Mouse (Mus musculus): ENCODE measurements around the gene Arl3. TPM values are rescaled to one million over a fixed set of nuclear protein-coding genes. Genes with fewer than 3 reads are reported as not detected.
A peak's percentile ranks its signal among the peaks of the same experiment; 100 is the strongest.

The Arl3 gene
- polyA plus RNA-seq, 1 experiment: 180 TPM

DNA sequence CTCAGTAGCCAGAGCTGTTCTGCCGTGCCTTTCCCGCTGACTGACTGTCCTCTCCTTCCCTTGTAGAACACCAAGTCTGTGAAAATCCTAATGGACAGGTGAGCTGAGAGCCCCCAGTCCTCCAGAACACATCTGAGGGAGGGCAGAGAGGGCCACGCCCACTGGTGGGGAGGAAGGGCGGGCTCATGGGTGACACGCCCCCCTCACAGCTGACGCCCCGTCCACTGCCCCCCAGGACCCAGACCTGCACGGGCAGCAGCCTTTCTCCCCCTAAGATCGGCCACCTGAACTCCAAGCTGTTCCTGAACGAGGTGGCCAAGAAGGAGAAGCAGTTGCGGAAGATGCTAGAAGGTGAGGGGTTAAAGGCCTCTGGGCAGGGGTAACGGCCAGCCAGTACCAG lies 58.6 kb downstream of the Arl3 start:
- no peak for TF ChIP-seq POLR2A (IDR thresholded peaks at IDR 0.05; ENCODE audit: borderline replicate concordance, extremely low read depth, insufficient read depth, insufficient read length, poor library complexity, severe bottlenecking)
- TF ChIP-seq CTCF (IDR thresholded peaks at IDR 0.05; ENCODE audit: borderline replicate concordance, extremely low read depth, insufficient read depth, insufficient read length): no peak
- no peak for DNase-seq (ENCODE audit: low read depth)

GRCm38 (mm10) chr19:46511263-46511662 lies 61.7 kb downstream of the Arl3 start:
- no peak for DNase-seq (ENCODE audit: low read depth)

GRCm38 (mm10) chr19:46510824-46511223 lies 62.2 kb downstream of the Arl3 start:
- peak; percentile 33 for DNase-seq (ENCODE audit: low read depth)
- TF ChIP-seq CTCF (IDR thresholded peaks at IDR 0.05; ENCODE audit: borderline replicate concordance, extremely low read depth, insufficient read depth, insufficient read length) (peak; percentile 56; the same call in 1 of the 2 replicates), POLR2A (IDR thresholded peaks at IDR 0.05; ENCODE audit: borderline replicate concordance, extremely low read depth, insufficient read depth, insufficient read length, poor library complexity, severe bottlenecking) (no peak)

More at GRCm38 (mm10) chr19:46511263-46511662, 61.7 kb downstream of the Arl3 start:
- TF ChIP-seq POLR2A (IDR thresholded peaks at IDR 0.05; ENCODE audit: borderline replicate concordance, extremely low read depth, insufficient read depth, insufficient read length, poor library complexity, severe bottlenecking) (no peak), CTCF (IDR thresholded peaks at IDR 0.05; ENCODE audit: borderline replicate concordance, extremely low read depth, insufficient read depth, insufficient read length) (no peak)

DNA sequence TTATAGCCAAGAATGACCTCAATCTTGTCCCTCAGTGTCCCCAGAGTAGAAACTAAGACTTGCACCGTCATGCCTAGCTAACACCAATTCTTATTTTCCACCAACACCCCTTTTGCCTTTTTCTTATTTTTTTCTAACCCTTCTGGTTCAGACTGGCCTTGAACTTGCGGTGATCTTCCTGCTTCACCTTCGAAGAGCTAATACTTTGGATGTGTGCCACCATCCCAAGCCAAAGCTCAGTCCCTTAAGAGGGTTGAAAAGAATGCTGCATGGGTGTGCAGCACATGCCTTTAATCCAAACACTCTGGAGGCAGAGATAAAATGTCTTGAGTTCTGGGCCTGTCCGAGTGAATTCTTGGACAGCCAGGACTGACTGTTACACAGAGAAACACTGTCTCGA lies 62.6 kb downstream of the Arl3 start:
- DNase-seq (ENCODE audit: low read depth): no peak
- no peak for TF ChIP-seq CTCF (IDR thresholded peaks at IDR 0.05; ENCODE audit: borderline replicate concordance, extremely low read depth, insufficient read depth, insufficient read length)
- no peak for TF ChIP-seq POLR2A (IDR thresholded peaks at IDR 0.05; ENCODE audit: borderline replicate concordance, extremely low read depth, insufficient read depth, insufficient read length, poor library complexity, severe bottlenecking)

DNA sequence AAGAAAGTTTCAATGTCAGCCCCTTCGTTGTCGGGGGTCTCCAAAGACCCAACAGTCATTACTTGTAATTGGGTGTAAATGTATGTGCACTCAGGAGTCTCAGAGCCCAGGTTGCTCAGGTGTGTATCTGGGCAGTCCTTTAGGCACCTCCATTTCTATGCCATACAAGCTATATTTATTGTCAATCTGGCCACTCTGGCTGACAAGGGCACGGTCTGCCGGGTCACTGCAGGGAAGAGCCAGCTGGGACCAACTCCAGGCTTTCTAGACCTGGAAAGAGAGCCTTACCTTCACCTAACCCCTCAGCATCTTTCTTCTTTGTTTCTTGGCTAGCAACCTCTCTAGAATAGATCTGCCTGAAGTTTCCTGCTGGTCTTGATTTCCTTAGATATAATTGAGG lies 63.3 kb downstream of the Arl3 start:
- no peak for TF ChIP-seq CTCF (IDR thresholded peaks at IDR 0.05; ENCODE audit: borderline replicate concordance, extremely low read depth, insufficient read depth, insufficient read length)
- no peak for TF ChIP-seq POLR2A (IDR thresholded peaks at IDR 0.05; ENCODE audit: borderline replicate concordance, extremely low read depth, insufficient read depth, insufficient read length, poor library complexity, severe bottlenecking)
- no peak for DNase-seq (ENCODE audit: low read depth)

DNA sequence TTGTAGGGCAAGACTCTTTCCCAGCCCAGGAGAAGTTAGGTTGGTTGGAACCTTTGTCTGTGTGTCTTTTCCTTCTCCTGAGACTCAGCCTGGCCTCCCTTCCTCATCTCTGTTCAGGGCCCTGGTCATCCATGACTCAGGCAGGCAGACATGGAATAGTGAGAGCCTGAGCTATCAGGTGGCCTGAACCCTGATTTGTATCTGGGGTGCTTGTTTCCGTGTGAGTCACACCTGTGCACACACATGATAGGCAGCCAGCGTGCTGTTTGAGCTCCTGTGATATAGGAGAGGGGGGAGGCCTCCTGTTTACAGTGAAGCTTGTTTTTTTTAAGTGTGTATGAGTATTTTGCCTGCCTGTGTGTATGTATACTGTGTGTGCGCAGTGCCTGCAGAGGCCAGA lies 63.8 kb downstream of the Arl3 start:
- TF ChIP-seq CTCF (IDR thresholded peaks at IDR 0.05; ENCODE audit: borderline replicate concordance, extremely low read depth, insufficient read depth, insufficient read length) (no peak), POLR2A (IDR thresholded peaks at IDR 0.05; ENCODE audit: borderline replicate concordance, extremely low read depth, insufficient read depth, insufficient read length, poor library complexity, severe bottlenecking) (no peak)
- DNase-seq (ENCODE audit: low read depth): no peak

- no peak for DNase-seq (ENCODE audit: low read depth)
- TF ChIP-seq CTCF (IDR thresholded peaks at IDR 0.05; ENCODE audit: borderline replicate concordance, extremely low read depth, insufficient read depth, insufficient read length) (no peak), POLR2A (IDR thresholded peaks at IDR 0.05; ENCODE audit: borderline replicate concordance, extremely low read depth, insufficient read depth, insufficient read length, poor library complexity, severe bottlenecking) (no peak)
These were observed 64.3 kb downstream of the Arl3 start for GRCm38 (mm10) chr19:46508738-46509137.

DNA sequence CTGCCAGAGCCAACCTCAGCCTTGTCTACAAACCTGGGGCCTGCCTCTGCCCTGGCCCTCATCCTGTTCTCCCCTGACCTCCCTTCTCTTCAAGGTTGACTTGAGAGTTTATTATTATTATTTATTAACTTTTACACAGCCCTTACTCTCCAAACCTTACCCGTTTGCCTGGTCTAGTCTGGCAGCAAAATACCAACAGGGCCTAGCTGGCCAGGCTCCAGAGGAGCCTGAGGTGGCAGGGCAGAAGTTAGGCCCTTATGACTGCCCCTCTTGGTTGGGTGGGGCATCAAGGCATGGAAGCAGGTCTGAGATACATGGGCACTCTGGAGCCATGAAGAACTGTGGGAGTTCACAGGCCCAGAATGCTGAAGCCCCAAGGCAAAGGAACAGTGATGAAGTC lies 65.2 kb downstream of the Arl3 start:
- DNase-seq (ENCODE audit: low read depth): no peak
- TF ChIP-seq CTCF (IDR thresholded peaks at IDR 0.05; ENCODE audit: borderline replicate concordance, extremely low read depth, insufficient read depth, insufficient read length) (no peak), POLR2A (IDR thresholded peaks at IDR 0.05; ENCODE audit: borderline replicate concordance, extremely low read depth, insufficient read depth, insufficient read length, poor library complexity, severe bottlenecking) (no peak)

DNA sequence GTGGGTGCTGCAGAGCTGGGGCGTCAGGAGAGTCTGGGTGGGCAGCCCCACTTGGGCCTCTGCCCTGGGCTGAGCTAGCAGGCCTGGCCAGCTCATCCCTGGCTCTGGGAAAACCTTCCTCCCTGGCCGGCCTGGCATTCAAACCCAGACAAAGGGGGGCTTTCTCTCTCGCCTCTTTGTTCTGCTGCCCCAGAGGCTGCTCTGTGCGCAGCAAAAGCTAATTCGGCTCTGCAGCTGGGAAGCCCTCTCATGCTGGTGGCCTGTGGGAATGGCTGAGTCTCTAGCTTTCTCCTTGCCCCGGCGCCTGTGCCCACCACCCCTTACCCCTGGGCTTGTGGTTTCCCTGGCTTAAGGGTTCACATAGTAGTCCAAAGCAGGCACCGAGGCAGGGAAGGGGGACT lies 65.8 kb downstream of the Arl3 start:
- DNase-seq (ENCODE audit: low read depth): peak; percentile 88
- TF ChIP-seq CTCF (IDR thresholded peaks at IDR 0.05; ENCODE audit: borderline replicate concordance, extremely low read depth, insufficient read depth, insufficient read length) (no peak), POLR2A (IDR thresholded peaks at IDR 0.05; ENCODE audit: borderline replicate concordance, extremely low read depth, insufficient read depth, insufficient read length, poor library complexity, severe bottlenecking) (no peak)

DNA sequence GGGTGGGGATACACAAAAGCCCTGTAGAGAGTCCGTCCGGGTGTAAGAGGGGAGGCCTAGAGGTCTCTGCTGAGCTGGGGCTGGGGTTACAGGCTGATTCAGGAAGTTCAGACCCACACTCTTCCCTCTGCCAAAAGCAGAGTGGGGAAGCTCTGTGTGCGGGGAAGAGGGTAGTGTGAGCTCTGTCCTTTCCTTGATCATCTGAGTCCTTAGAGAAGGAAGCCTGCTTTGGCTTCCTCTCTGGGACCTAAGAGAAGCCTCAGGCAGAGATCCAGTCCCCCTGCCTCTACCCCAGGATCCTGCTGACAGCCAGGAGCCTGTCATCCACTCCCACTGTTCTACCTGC lies 66.7 kb downstream of the Arl3 start:
- no peak for TF ChIP-seq POLR2A (IDR thresholded peaks at IDR 0.05; ENCODE audit: borderline replicate concordance, extremely low read depth, insufficient read depth, insufficient read length, poor library complexity, severe bottlenecking)
- TF ChIP-seq CTCF (IDR thresholded peaks at IDR 0.05; ENCODE audit: borderline replicate concordance, extremely low read depth, insufficient read depth, insufficient read length): no peak
- DNase-seq (ENCODE audit: low read depth): no peak

DNA sequence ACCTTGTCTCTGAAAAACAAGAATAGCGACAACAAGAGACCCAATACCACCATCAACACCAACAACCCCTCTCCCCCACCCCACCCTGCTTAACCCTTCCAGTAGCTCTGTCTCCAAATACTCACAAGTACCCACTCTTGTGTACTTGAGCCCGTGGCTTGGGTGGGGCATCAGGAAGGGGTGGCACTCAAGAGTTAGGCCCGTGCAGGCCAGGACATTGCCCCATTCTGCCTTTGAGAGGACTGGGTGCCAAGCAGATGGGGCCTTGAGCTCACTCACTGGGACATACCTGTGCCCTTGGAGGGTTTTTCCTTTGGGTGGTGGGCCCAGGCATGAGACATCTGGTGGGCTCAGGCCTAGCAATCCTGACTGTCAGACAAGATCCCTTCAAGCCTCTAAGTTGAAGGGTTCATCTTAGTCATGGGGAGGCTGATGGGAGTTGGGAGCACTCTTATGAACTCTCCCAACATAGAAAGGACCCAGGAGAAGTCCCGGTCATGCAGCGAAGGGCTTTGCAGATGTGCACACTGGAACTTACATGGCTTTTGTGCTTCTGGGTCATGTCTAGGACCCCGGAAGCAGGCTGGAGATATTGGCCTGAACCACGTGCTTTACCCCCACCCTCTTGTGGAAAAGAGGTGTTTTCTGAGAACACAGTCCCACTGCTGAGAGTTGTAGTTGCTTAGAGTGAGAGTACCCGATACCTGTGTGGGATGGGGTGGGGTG lies 67.2 kb downstream of the Arl3 start:
- DNase-seq (ENCODE audit: low read depth): no peak
- TF ChIP-seq POLR2A (IDR thresholded peaks at IDR 0.05; ENCODE audit: borderline replicate concordance, extremely low read depth, insufficient read depth, insufficient read length, poor library complexity, severe bottlenecking) (no peak), CTCF (IDR thresholded peaks at IDR 0.05; ENCODE audit: borderline replicate concordance, extremely low read depth, insufficient read depth, insufficient read length) (no peak)

DNA sequence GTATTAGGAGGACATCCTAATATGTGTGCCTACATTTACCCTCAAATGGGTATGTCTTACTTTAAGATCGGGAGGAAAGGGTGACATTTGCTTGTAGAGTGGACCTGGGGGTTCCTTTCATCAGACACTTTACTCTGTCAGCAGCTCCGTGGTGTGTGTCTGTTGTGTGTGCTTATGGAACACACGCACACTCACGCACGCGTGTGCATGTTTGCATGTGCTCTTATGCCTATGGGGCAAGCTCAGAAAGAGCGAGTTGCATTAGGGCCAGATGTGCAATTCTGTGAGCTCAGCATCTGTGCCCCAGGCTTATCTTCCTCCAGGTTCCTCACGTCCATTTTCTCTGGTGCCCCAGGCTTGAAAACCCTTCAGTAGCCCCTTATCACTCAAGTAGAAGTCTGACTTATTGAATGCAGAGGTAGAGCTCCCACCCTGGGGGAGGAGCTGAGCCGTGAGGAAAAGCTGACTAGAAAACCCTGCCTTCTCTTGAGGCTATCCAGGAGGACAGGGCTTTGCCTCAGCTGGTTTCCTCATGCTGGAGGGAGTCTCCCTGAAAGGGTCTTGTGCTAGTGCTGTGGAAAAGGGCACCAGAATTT lies 68.1 kb downstream of the Arl3 start:
- peak; percentile 31 for DNase-seq (ENCODE audit: low read depth)

More for the DNA sequence above, 68.1 kb downstream of the Arl3 start:
- no peak for TF ChIP-seq POLR2A (IDR thresholded peaks at IDR 0.05; ENCODE audit: borderline replicate concordance, extremely low read depth, insufficient read depth, insufficient read length, poor library complexity, severe bottlenecking)
- no peak for TF ChIP-seq CTCF (IDR thresholded peaks at IDR 0.05; ENCODE audit: borderline replicate concordance, extremely low read depth, insufficient read depth, insufficient read length)
